ENCODE assay signal across 8 mouse cellular contexts in the genomic region with DNA sequence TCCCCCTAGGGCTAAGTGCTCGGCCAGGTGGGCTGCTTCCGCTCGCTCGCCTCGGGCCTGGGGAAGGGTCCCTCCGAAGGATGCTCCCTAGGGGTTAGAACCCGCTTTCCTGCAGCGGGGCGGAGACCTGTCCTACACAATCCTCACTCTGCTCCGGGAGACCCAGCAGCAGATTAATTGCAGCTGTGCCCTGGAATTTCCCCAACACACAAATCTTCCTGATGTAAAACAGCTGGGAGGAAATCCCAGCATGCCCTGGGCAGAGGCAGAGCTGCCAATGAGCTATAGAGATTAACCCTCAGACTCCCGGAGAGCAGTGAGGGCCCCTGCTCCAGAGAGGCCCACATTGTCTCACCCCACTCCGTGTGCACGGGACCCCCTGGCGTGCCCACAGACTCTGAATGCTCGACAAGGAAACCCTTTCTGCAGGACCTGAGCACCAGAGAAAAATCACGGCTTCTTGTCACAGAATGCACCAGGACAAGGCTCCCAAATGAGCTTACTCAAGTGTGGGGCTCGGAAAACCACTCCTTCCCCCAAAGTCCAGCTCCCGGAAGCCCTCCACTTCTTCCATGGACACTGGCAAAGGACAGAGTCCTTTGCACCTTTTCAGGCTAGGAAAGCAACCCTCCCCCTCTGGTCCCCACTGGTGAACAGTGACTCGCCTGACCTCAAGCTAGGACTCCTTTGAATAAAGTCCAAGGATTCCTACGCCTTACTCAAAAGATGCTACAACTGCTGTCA. TPM values are rescaled to one million over a fixed set of nuclear protein-coding genes. Genes with fewer than 3 reads are reported as not detected.
A peak's percentile ranks its signal among the peaks of the same experiment; 100 is the strongest.
DNase-seq lines count a peak whose midpoint lies in the region; ATAC-seq and TF ChIP-seq lines count a peak whose summit lies in the region.

No protein-coding gene starts in this region.

- peak; percentile 59 for DNase-seq in adrenal gland, postnatal 25 days
- peak; percentile 97 for DNase-seq in forelimb bud, embryonic 11.5 days (ENCODE audit: low read depth, low spot score)
- DNase-seq in hindbrain, embryonic 11.5 days (ENCODE audit: low spot score) = peak; percentile 67
- DNase-seq in yolk sac, embryonic 10.5 days (ENCODE audit: low spot score) = peak; percentile 68
- no peak for DNase-seq in left cerebral cortex, adult 9 months (ENCODE audit: low spot score in 2 of 2)

- H3K27me3 ChIP-seq in C2C12 (ENCODE audit: control insufficient read depth, insufficient read depth, insufficient read length) = no peaks in the 10 kb centered on the region
- no peaks in the 10 kb centered on the region for H3K27me3 ChIP-seq in hindbrain, embryonic 11.5 days (ENCODE audit: control insufficient read depth, insufficient read depth, low read length)
- H3K27me3 ChIP-seq in limb, embryonic 13.5 days = no peaks in the 10 kb centered on the region
- no peaks in the 10 kb centered on the region for H3K27me3 ChIP-seq in midbrain, embryonic 16.5 days (ENCODE audit: control insufficient read depth, insufficient read depth, low read depth, low read length)

- ATAC-seq in hindbrain, embryonic 11.5 days (ENCODE audit: low FRiP score) = peak; percentile 69; the same call in 1 of the 2 replicates
- peak; percentile 88 for ATAC-seq in limb, embryonic 13.5 days (ENCODE audit: low FRiP score, low read depth)
- peak; percentile 86 for ATAC-seq in midbrain, embryonic 16.5 days

- H3K9me3 ChIP-seq in hindbrain, embryonic 11.5 days (ENCODE audit: control insufficient read depth, low read length) = no peaks in the 10 kb centered on the region
- H3K9me3 ChIP-seq in limb, embryonic 13.5 days = no peaks in the 10 kb centered on the region
- no peaks in the 10 kb centered on the region for H3K9me3 ChIP-seq in midbrain, embryonic 16.5 days (replicated peaks; ENCODE audit: control insufficient read depth, low read length, poor library complexity, severe bottlenecking)

- no peaks in the 10 kb centered on the region for H3K4me1 ChIP-seq in hindbrain, embryonic 11.5 days (replicated peaks; ENCODE audit: control insufficient read depth, insufficient read depth, low read length)
- peaks cover 75% of the 10 kb centered on the region for H3K4me1 ChIP-seq in limb, embryonic 13.5 days
- peaks cover 6% of the 10 kb centered on the region; the same call in 1 of the 2 replicates for H3K4me1 ChIP-seq in midbrain, embryonic 16.5 days (ENCODE audit: control insufficient read depth, insufficient read depth, low read length)

- no peak overlapping the region for H3K9ac ChIP-seq in hindbrain, embryonic 11.5 days (ENCODE audit: low read depth, low read length)
- peak overlapping the region; percentile 60 for H3K9ac ChIP-seq in limb, embryonic 13.5 days
- H3K9ac ChIP-seq in midbrain, embryonic 16.5 days (ENCODE audit: low read depth, low read length) = peak overlapping the region; percentile 65

- no peaks in the 10 kb centered on the region for H3K79me2 ChIP-seq in C2C12 (ENCODE audit: control insufficient read depth, insufficient read depth)

- no peak for TF ChIP-seq CTCF in C2C12 (IDR thresholded peaks at IDR 0.05; ENCODE audit: control insufficient read depth, insufficient read depth, insufficient read length)

- no peak overlapping the region for H3K4me3 ChIP-seq in C2C12 (ENCODE audit: insufficient read depth, poor library complexity, severe bottlenecking)
- no peak overlapping the region for H3K4me3 ChIP-seq in hindbrain, embryonic 11.5 days (ENCODE audit: low read depth, low read length)
- peak overlapping the region; percentile 41 for H3K4me3 ChIP-seq in limb, embryonic 13.5 days
- H3K4me3 ChIP-seq in midbrain, embryonic 16.5 days (ENCODE audit: low read depth, low read length) = peak overlapping the region; percentile 40

- 46% methylated on average over 20 of the region's 20 CpGs for WGBS in hindbrain, embryonic 11.5 days
- 5% methylated on average over 20 of the region's 20 CpGs for WGBS in limb, embryonic 13.5 days
- WGBS in midbrain, embryonic 16.5 days = 24% methylated on average over 20 of the region's 20 CpGs

- H3ac ChIP-seq in C2C12 (ENCODE audit: control insufficient read depth, insufficient read length, low read depth) = no peak overlapping the region

- H3K4me2 ChIP-seq in hindbrain, embryonic 11.5 days (replicated peaks; ENCODE audit: low read depth, low read length) = peak overlapping the region; percentile 24; the same call in 1 of the 2 replicates
- peak overlapping the region; percentile 73 for H3K4me2 ChIP-seq in limb, embryonic 13.5 days (replicated peaks)
- peak overlapping the region; percentile 61 for H3K4me2 ChIP-seq in midbrain, embryonic 16.5 days (ENCODE audit: low read length)

- no peaks in the 10 kb centered on the region for H3K36me3 ChIP-seq in C2C12 (ENCODE audit: control insufficient read depth, insufficient read depth)
- H3K36me3 ChIP-seq in hindbrain, embryonic 11.5 days (ENCODE audit: control insufficient read depth, insufficient read depth, low read length) = no peaks in the 10 kb centered on the region
- no peaks in the 10 kb centered on the region for H3K36me3 ChIP-seq in limb, embryonic 13.5 days
- no peaks in the 10 kb centered on the region for H3K36me3 ChIP-seq in midbrain, embryonic 16.5 days (ENCODE audit: control insufficient read depth, insufficient read depth, low read length)

- peak overlapping the region; percentile 19 for H3K27ac ChIP-seq in hindbrain, embryonic 11.5 days (ENCODE audit: low read depth, low read length)
- H3K27ac ChIP-seq in limb, embryonic 13.5 days = peak overlapping the region; percentile 97
- H3K27ac ChIP-seq in midbrain, embryonic 16.5 days (ENCODE audit: low read length) = peak overlapping the region; percentile 71

- H3K79me3 ChIP-seq in C2C12 (ENCODE audit: low read depth) = no peaks in the 10 kb centered on the region

TF ChIP-seq in C2C12, 6 proteins besides CTCF, POLR2A, EP300 and RAD21:
- TF ChIP-seq MYOG (IDR thresholded peaks at IDR 0.05; ENCODE audit: control insufficient read depth, extremely low read depth, insufficient read length) (no peak), MYOD1 (IDR thresholded peaks at IDR 0.05; ENCODE audit: control insufficient read depth, insufficient read length, low read depth) (peak; percentile 68)

RNA-seq across cellular contexts. Expression of a gene that starts 38.7 kb away (rescaled TPM):
- 10.2 TPM for polyA plus RNA-seq in C2C12 (2012; fragmentation: generic; extraction: Trizol)
- total RNA-seq in adrenal gland, postnatal 25 days (2021) = 176 and 187 TPM in 2 replicates
- 41.5 and 42.3 TPM in 2 replicates for polyA plus RNA-seq in hindbrain, embryonic 11.5 days (2014; fragmentation: Nextera tagmentation; extraction: Ambion mirVana)
- polyA plus RNA-seq in limb, embryonic 13.5 days (2015; fragmentation: Nextera tagmentation; extraction: Ambion mirVana) = 22.0 and 23.0 TPM in 2 replicates
- polyA plus RNA-seq in midbrain, embryonic 16.5 days (2015; fragmentation: Nextera tagmentation; extraction: Ambion mirVana) = 40.7 and 45.0 TPM in 2 replicates

RNA-seq across cellular contexts. Expression of a gene that starts 57.2 kb away (rescaled TPM):
- polyA plus RNA-seq in C2C12 (2012; fragmentation: generic; extraction: Trizol) = 20.8 TPM
- total RNA-seq in adrenal gland, postnatal 25 days (2021) = 309 and 334 TPM in 2 replicates
- 6.0 and 7.4 TPM in 2 replicates for polyA plus RNA-seq in hindbrain, embryonic 11.5 days (2014; fragmentation: Nextera tagmentation; extraction: Ambion mirVana)
- polyA plus RNA-seq in limb, embryonic 13.5 days (2015; fragmentation: Nextera tagmentation; extraction: Ambion mirVana) = 15.1 and 17.9 TPM in 2 replicates
- 5.9 and 6.3 TPM in 2 replicates for polyA plus RNA-seq in midbrain, embryonic 16.5 days (2015; fragmentation: Nextera tagmentation; extraction: Ambion mirVana)

RNA-seq across cellular contexts. Expression of a gene that starts 57.3 kb away (rescaled TPM):
- 5.1 TPM for polyA plus RNA-seq in C2C12 (2012; fragmentation: generic; extraction: Trizol)
- total RNA-seq in adrenal gland, postnatal 25 days (2021) = 23.3 and 24.4 TPM in 2 replicates
- 17.7 and 18.5 TPM in 2 replicates for polyA plus RNA-seq in hindbrain, embryonic 11.5 days (2014; fragmentation: Nextera tagmentation; extraction: Ambion mirVana)
- polyA plus RNA-seq in limb, embryonic 13.5 days (2015; fragmentation: Nextera tagmentation; extraction: Ambion mirVana) = 15.3 and 16.7 TPM in 2 replicates
- polyA plus RNA-seq in midbrain, embryonic 16.5 days (2015; fragmentation: Nextera tagmentation; extraction: Ambion mirVana) = 17.3 and 17.8 TPM in 2 replicates

Comparison
In these comparisons a context has a peak if more than half of its experiments do, and no peak if none do; other contexts are left out.
1. H3K4me3 ChIP-seq: peak in limb, embryonic 13.5 days (single experiment) and midbrain, embryonic 16.5 days (single experiment); none in C2C12 (single experiment) and hindbrain, embryonic 11.5 days (single experiment).
2. DNase-seq: peak in adrenal gland, postnatal 25 days (single experiment), forelimb bud, embryonic 11.5 days (single experiment), hindbrain, embryonic 11.5 days (single experiment) and yolk sac, embryonic 10.5 days (single experiment); none in left cerebral cortex, adult 9 months (0 of 2).
3. H3K27ac ChIP-seq: peak in every context shown above with its lines; median percentile 97 in limb, embryonic 13.5 days; 71 in midbrain, embryonic 16.5 days; 19 in hindbrain, embryonic 11.5 days.
4. Peak in every context shown above with its lines, with median percentiles within 50 percentile points of each other: ATAC-seq and H3K4me2 ChIP-seq.